Mouse (Mus musculus) heart, embryonic 13.5 days (tissue): Measurements from ENCODE around the gene Clpb. TPM values are rescaled to one million over a fixed set of nuclear protein-coding genes. Genes with fewer than 3 reads are reported as not detected.

Source experiments
- ATAC-seq: fragments of 200-750 bp; cut with Nextera tagmentation; 2 replicates; pipeline ENCODE4 v1.8.0; 2017; ENCODE audit warnings: moderate TSS enrichment; ENCODE audit not compliant: insufficient number of reproducible peaks, low FRiP score, low TSS enrichment; ENCODE audit errors: extremely low read depth
- H3K27ac ChIP-seq: fragments of 300-500 bp; sonication (generic); replicated peaks from 2 replicates; pipeline ENCODE4 v1.5.1; 2015; ENCODE audit warnings: moderate library complexity, mild to moderate bottlenecking, inconsistent platforms
- H3K27me3 ChIP-seq: fragments of 300-500 bp; sonication (generic); replicated peaks from 2 replicates; pipeline ENCODE4 v1.6.1; 2015; ENCODE audit warnings: mild to moderate bottlenecking, inconsistent platforms
- H3K36me3 ChIP-seq: fragments of 300-500 bp; sonication (generic); 2 replicates; pipeline ENCODE4 v1.6.1; 2015; ENCODE audit warnings: mild to moderate bottlenecking, inconsistent platforms
- H3K4me1 ChIP-seq: fragments of 300-500 bp; sonication (generic); 2 replicates; pipeline ENCODE4 v1.6.1; 2015; ENCODE audit warnings: inconsistent platforms
- H3K4me2 ChIP-seq: fragments of 300-500 bp; sonication (generic); 2 replicates; pipeline ENCODE4 v1.6.1; 2015; ENCODE audit warnings: inconsistent platforms, mild to moderate bottlenecking, moderate library complexity
- H3K4me3 ChIP-seq: fragments of 300-500 bp; sonication (generic); 2 replicates; pipeline ENCODE4 v1.5.1; 2015; ENCODE audit warnings: moderate library complexity, mild to moderate bottlenecking, inconsistent platforms
- H3K9ac ChIP-seq: fragments of 300-500 bp; sonication (generic); 2 replicates; pipeline ENCODE4 v1.6.1; 2015; ENCODE audit warnings: inconsistent platforms, mild to moderate bottlenecking, moderate library complexity
- H3K9me3 ChIP-seq: fragments of 300-500 bp; sonication (generic); 2 replicates; pipeline ENCODE4 v1.6.1; 2016; ENCODE audit warnings: inconsistent platforms
- WGBS: fragments of 180-500 bp; shearing (Covaris S2); methylation state at CpG from one replicate; pipeline ENCODE4 v1.1.7; 2015; ENCODE audit warnings: mixed read lengths; 5-methylcytosine and 5-hydroxymethylcytosine counted together
- polyA plus RNA-seq: library from polyadenylated mRNA; unstranded; fragments of >200 nt; fragmentation: Nextera tagmentation; extraction: Ambion mirVana; gene quantifications from 2 replicates; pipeline ENCODE4 v1.2.1, GENCODE M21; 2015

The Clpb gene
- polyA plus RNA-seq, 1 experiment from 2014 or later: 47.0 TPM

DNA sequence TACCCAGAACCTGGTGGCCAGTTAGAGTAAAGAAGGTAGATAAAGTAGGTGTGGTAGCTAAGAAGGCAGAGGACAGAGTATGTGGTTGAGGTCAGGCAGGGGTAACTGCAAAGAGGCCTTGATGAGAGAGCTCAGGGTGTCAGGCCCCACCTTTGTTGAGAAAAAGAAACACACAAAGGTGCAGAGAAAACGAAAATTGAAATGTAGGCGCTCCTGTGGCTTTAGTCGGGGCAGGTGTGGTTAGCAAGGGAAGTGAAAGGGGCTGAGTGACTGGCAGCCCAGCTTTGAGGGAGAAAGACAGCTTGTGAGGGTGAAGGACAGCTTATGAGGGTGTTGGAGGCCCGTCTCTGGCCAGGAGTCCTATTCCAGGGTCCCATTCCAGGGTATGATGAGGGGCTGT, 28.9 kb upstream of the Clpb start:
- no peak for ATAC-seq
- Histone ChIP-seq H3K27ac (no peak overlapping the region), H3K4me3 (no peak overlapping the region), H3K27me3 (0 out of 2 replicates have a peak, but pooled peaks cover 3% of the 10 kb centered on the region), H3K4me2 (no peak overlapping the region), H3K4me1 (no peaks in the 10 kb centered on the region), H3K9me3 (no peaks in the 10 kb centered on the region; the same call in 1 of the 2 replicates), H3K36me3 (no peaks in the 10 kb centered on the region), H3K9ac (no peak overlapping the region)
- WGBS: 74% methylated on average over 4 of the region's 4 CpGs

GRCm38 (mm10) chr7:101636056-101636455, 27.4 kb upstream of the Clpb start:
- ATAC-seq: no peak
- H3K27me3 ChIP-seq: 0 out of 2 replicates have a peak, but pooled peaks cover 6% of the 10 kb centered on the region
- no peaks in the 10 kb centered on the region for H3K36me3 ChIP-seq
- no peak overlapping the region for H3K27ac ChIP-seq
- no peak overlapping the region for H3K4me3 ChIP-seq
- no peaks in the 10 kb centered on the region for H3K4me1 ChIP-seq
- H3K9me3 ChIP-seq: no peaks in the 10 kb centered on the region; the same call in 1 of the 2 replicates
- H3K9ac ChIP-seq: no peak overlapping the region
- H3K4me2 ChIP-seq: no peak overlapping the region
- 73% methylated on average over 2 of the region's 2 CpGs for WGBS

GRCm38 (mm10) chr7:101643879-101644278, 19.6 kb upstream of the Clpb start:
- no peak for ATAC-seq
- no peak overlapping the region for H3K27ac ChIP-seq
- no peak overlapping the region for H3K4me2 ChIP-seq
- no peaks in the 10 kb centered on the region for H3K9me3 ChIP-seq
- H3K9ac ChIP-seq: no peak overlapping the region
- H3K36me3 ChIP-seq: no peaks in the 10 kb centered on the region
- no peak overlapping the region for H3K4me3 ChIP-seq
- 0 out of 2 replicates have a peak, but pooled peaks cover 6% of the 10 kb centered on the region for H3K27me3 ChIP-seq
- H3K4me1 ChIP-seq: no peaks in the 10 kb centered on the region
- WGBS: 54% methylated on average over 3 of the region's 3 CpGs

GRCm38 (mm10) chr7:101649729-101650128, 13.7 kb upstream of the Clpb start:
- Histone ChIP-seq H3K27ac (no peak overlapping the region), H3K9me3 (no peaks in the 10 kb centered on the region), H3K27me3 (no peaks in the 10 kb centered on the region; the same call in 1 of the 2 replicates), H3K9ac (no peak overlapping the region), H3K4me2 (no peak overlapping the region), H3K4me1 (no peaks in the 10 kb centered on the region), H3K4me3 (no peak overlapping the region), H3K36me3 (no peaks in the 10 kb centered on the region)
- 72% methylated on average over 9 of the region's 9 CpGs for WGBS
- ATAC-seq: no peak

DNA sequence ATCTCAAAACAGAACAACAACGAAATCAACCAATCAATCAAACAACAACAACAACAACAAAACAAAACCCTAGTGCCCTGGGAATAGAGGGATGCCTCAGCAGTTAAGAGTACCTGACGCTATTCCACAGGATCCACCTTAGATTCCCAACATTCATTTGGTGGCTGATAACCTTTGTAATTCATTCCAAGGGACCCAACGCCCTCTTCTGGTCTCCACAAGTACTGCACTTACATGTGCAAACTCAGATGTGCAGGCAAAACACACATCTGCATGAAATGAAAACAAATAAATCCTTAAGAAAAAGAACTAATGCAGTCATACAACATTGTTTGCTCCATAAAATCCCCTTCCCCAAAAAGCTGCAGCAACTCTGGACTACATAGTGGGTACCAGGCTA, 12.9 kb upstream of the Clpb start:
- Histone ChIP-seq H3K4me3 (no peak overlapping the region), H3K27me3 (no peaks in the 10 kb centered on the region; the same call in 1 of the 2 replicates), H3K9me3 (no peaks in the 10 kb centered on the region), H3K36me3 (no peaks in the 10 kb centered on the region), H3K27ac (no peak overlapping the region), H3K4me1 (no peaks in the 10 kb centered on the region), H3K9ac (no peak overlapping the region), H3K4me2 (no peak overlapping the region)
- 29% methylated on average over 3 of the region's 3 CpGs for WGBS
- no peak for ATAC-seq

- WGBS: 61% methylated on average over 10 of the region's 10 CpGs
- no peaks in the 10 kb centered on the region for H3K4me1 ChIP-seq
- H3K4me3 ChIP-seq: no peak overlapping the region
- ATAC-seq: no peak
- H3K27me3 ChIP-seq: peaks cover 12% of the 10 kb centered on the region
- H3K9ac ChIP-seq: no peak overlapping the region
- peak overlapping the region; percentile 38; the same call in 1 of the 2 replicates for H3K4me2 ChIP-seq
- no peaks in the 10 kb centered on the region for H3K9me3 ChIP-seq
- H3K36me3 ChIP-seq: no peaks in the 10 kb centered on the region
- no peak overlapping the region for H3K27ac ChIP-seq
These were observed 9.7 kb upstream of the Clpb start for GRCm38 (mm10) chr7:101653681-101654209.

- no peak for ATAC-seq
- Histone ChIP-seq H3K9ac (no peak overlapping the region), H3K9me3 (no peaks in the 10 kb centered on the region), H3K36me3 (no peaks in the 10 kb centered on the region), H3K27me3 (peaks cover 13% of the 10 kb centered on the region), H3K4me3 (no peak overlapping the region), H3K4me2 (no peak overlapping the region), H3K27ac (no peak overlapping the region), H3K4me1 (no peaks in the 10 kb centered on the region)
- 74% methylated on average over 4 of the region's 4 CpGs for WGBS
These were observed 8.5 kb upstream of the Clpb start for GRCm38 (mm10) chr7:101654936-101655335.

- Histone ChIP-seq H3K9ac (no peak overlapping the region), H3K4me1 (peaks cover 27% of the 10 kb centered on the region), H3K27ac (no peak overlapping the region), H3K27me3 (peaks cover 11% of the 10 kb centered on the region; the same call in 1 of the 2 replicates), H3K4me3 (no peak overlapping the region), H3K9me3 (no peaks in the 10 kb centered on the region), H3K4me2 (no peak overlapping the region), H3K36me3 (no peaks in the 10 kb centered on the region)
- no peak for ATAC-seq
- WGBS: 79% methylated on average over 1 of the region's 1 CpGs
These were observed 1.4 kb upstream of the Clpb start for GRCm38 (mm10) chr7:101662006-101662405.

GRCm38 (mm10) chr7:101666581-101666980, 3.1 kb downstream of the Clpb start:
- 12% methylated on average over 3 of the region's 3 CpGs for WGBS
- Histone ChIP-seq H3K4me1 (peaks cover 29% of the 10 kb centered on the region), H3K9me3 (no peaks in the 10 kb centered on the region), H3K36me3 (peaks cover 9% of the 10 kb centered on the region; the same call in 1 of the 2 replicates), H3K4me2 (no peak overlapping the region), H3K9ac (peak overlapping the region; percentile 66; the same call in 1 of the 2 replicates), H3K4me3 (no peak overlapping the region), H3K27me3 (no peaks in the 10 kb centered on the region), H3K27ac (no peak overlapping the region)
- no peak for ATAC-seq

DNA sequence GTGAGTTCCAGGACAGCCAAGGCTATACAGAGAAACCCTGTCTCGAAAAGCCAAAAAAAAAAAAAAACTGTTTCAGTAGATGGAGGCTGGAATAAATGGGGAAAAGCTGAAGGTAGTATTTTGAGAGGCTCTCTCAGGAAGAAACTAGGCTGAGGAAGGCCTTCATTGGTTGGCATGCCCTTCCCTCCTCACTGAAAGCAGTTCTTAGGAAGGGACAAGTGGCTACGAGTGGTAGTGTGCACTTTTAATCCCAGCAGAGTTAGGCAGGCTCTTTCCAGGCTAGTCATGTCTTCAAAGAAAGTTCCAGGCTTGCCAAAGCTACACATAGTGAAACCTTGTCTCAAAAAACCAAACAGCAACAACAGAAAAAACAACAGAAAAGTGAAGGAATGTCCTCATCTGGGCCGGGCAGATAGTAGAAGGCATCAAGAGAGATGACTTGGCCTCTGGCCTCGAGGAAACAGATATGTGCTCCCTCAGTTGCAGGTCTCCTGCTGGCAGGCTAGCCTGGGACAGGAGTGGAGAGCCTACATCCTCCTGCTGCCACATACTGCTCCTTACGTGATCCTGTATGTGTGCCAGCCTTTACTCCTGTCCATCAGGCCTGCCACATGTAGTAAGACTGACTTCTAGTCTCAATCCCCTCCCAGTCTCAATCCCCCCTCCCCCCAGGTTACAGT, 8.3 kb downstream of the Clpb start:
- no peaks in the 10 kb centered on the region for H3K27me3 ChIP-seq
- H3K9me3 ChIP-seq: no peaks in the 10 kb centered on the region
- peaks cover 9% of the 10 kb centered on the region; the same call in 1 of the 2 replicates for H3K36me3 ChIP-seq
- no peak overlapping the region; the same call in 1 of the 2 replicates for H3K9ac ChIP-seq
- H3K4me2 ChIP-seq: no peak overlapping the region
- 63% methylated on average over 5 of the region's 5 CpGs for WGBS
- H3K4me3 ChIP-seq: no peak overlapping the region
- H3K4me1 ChIP-seq: peaks cover 35% of the 10 kb centered on the region
- no peak for ATAC-seq
- no peak overlapping the region for H3K27ac ChIP-seq

GRCm38 (mm10) chr7:101673497-101673896, 10.1 kb downstream of the Clpb start:
- no peak for ATAC-seq
- Histone ChIP-seq H3K9ac (peak overlapping the region; percentile 51; the same call in 1 of the 2 replicates), H3K9me3 (no peaks in the 10 kb centered on the region), H3K27me3 (no peaks in the 10 kb centered on the region), H3K36me3 (peaks cover 9% of the 10 kb centered on the region; the same call in 1 of the 2 replicates), H3K27ac (0 out of 2 replicates have a peak overlapping the region, but pooled peaks have one; percentile 21), H3K4me3 (no peak overlapping the region), H3K4me2 (no peak overlapping the region), H3K4me1 (peaks cover 42% of the 10 kb centered on the region)
- 19% methylated on average over 2 of the region's 2 CpGs for WGBS
